Mouse (Mus musculus): ENCODE results near the gene Dbp.

DNA sequence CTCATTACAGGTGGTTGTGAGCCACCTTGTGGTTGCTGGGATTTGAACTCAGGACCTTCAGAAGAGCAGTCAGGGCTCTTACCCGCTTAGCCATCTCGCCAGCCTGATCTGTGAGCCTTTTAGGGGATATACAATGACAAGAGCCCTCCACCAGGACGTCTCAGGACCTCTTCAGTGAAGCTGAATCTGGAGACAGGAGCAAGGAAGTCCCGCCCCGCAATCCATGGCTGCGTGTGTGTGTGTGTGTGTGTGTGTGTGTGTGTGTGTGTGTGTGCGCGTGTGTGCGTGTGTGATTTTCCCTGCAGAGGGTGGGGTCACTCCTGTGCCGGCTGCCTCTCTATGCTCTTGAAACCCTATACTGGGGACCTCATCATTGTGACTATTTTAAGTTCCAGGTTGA is 34.9 kb downstream of the Dbp start:
- TF ChIP-seq CTCF (IDR thresholded peaks at IDR 0.05; ENCODE audit: borderline replicate concordance, extremely low read depth, insufficient read depth, insufficient read length) (no peak), POLR2A (IDR thresholded peaks at IDR 0.05; ENCODE audit: borderline replicate concordance, extremely low read depth, insufficient read depth, insufficient read length, poor library complexity, severe bottlenecking) (no peak)

Measured in brain, embryonic 14.5 days (tissue).